Mouse (Mus musculus): ENCODE data around the gene 9130213A22Rik.

The 9130213A22Rik gene

DNA sequence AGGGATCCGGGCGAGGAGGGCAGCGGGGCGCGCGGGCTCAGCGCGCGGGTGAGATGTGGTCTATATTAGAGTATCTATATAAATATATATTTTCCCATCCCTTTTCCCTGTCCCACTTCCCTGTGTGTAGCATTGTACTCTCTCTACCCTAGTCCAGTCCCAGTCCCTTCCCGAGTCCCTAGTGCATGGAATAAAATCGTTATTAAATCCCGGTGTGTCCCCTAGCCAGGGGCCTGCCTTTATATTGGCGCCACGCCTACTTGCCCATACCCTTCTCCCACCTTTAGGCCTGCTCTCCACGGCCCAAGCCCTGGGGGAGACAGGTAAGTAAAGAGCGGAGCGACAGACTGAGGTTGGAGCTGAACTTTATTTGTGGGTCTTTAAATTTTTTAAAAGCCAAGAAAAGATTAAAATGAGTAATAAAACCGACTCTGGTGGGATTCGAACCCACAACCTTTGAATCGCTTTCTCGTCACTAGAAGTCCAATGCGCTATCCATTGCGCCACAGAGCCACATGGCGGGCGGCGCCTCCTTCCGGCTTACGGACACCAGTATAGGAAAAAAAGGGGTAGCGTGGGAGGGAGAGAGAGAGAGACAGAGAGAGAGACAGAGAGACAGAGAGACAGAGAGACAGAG lies 785 bp upstream of the 9130213A22Rik start:
- DNase-seq = peak; percentile 93

DNA sequence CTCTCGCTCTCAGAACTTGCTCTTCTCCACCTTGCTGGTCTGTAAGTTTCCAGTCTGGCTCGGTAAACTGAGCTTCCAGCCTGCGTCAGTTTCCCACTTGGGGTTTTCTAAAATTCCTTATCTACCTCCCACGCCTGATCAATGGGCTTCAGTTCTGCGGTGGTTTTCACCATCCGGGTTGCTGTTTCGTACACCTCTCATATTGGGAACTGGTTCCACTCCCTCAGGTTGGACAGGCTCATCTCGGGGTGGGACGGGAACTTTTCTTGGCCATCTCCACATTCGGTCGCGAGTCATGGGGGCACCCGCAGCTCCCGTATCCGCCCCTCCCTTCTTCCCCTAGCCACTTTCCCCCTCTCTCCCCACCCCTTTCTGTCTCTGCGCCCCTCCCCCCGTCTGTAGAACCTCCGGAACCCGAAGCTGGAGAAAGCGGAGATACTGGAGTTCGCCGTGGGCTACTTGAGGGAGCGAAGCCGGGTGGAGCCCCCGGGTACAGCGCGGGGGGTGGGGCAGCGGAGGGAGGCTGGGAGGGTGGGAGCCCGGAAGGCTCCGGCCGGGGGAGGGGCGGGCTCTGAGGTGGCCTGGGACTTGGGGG lies 551 bp downstream of the 9130213A22Rik start:
- peak; percentile 66 for DNase-seq

DNA sequence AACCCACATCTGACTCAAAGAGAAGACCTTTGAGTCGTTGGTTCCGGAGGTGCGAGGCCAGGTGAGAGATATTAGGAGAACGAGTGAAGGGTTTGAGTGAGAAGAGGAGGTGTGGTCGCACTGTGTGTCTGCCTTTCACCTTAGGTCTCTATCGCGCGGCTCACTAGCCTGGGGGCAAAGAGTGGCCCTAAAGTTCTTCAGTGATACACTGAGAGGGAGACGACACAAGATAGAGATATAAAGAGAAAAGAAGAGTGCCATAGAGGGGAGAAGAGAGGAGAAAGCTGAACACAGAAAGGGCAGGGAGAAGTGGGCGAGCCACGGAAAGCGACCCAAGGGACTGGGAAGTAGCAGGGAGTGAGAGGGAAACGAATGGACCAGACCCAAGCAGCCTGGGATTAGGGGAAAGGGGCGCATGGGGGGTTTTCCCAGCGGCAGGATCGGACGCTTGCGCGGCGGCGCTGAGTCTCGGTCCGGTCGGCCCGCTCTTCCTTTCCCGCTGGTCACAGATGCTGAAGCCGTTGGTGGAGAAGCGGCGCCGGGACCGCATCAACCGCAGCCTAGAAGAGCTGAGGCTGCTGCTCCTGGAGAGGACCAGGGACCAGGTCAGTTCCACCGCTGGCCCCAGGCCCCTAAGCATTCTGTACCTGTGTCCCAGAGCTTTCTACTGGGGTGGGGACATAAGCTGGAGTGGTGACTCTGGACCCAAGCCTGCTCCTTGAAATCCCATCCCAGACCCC lies 1.2 kb downstream of the 9130213A22Rik start:
- no peak for DNase-seq

DNA sequence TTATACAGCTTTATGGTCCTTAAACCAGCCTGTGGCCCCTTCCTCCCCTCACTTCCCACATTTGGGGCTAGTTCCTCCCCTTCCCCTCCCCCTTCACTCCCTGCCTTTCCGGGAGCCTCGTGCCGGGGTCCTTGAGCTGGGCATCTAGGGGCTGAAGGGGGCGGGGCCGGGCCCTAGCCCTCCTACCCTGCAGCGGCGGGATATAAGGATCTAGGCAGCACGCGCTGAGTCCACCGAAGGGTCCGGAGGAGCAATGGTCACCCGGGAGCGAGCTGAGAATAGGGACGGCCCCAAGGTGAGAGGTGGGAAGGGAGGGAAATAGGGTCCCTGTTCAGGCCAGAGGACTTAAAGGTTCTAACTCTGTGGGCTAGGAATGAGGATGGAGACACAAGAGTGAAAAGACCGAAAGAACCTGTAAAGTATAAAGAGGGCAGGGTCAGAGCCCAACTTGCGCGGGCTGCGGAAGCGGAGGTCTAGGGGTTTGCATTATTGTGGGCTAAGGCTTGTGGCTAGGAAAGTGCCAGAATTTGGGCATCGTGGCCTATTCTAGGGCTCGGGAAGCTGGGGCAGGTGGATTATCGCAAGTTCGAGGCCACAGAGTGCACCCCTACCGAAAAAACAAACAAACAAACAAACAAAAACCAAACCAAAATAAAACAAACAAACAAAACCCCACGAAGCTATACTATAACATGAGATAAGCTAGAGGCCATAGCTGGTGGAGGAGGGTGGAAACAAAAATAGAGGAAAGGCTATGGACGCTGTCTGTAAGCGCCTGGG lies 2.0 kb downstream of the 9130213A22Rik start, which contains the start of gene Hes7:
Gene Hes7, plus strand, starts transcription at position 184 of the 780 bp plus-strand sequence.
- DNase-seq = peak; percentile 69

DNA sequence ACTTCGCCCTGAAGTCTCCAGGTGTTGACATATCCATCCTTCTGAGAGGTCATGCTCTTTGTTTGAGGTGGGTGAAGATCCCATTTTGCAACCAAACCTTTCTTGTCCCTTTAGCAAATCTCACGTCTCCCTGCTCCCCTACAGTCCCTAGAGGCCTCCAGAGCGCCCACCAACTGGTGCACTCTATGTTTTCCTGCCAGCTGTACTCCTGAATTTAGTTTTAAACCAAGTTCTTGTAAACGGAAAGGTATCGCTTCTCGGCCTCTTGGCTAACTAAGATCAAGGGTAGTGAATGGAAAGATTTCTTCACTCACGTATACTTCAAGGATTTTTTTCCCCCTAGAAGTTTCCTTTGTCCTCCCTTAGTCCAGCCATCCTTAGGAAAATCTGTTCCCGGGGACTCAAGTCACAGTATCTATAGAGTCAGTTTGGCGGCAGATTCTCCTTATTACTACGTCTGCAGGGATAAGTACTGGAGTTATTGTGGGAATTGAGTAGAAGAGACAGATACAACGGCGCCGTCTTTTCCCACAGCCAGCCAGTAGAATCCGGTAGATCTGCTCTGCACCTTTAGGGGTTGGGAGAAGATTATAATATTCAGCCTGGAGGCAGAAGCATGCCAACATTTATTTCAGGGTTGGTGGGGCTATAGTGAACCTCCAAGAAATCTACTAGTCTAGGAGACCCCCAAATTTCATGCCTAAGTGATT lies 2.8 kb downstream of the 9130213A22Rik start:
- DNase-seq = no peak

DNA sequence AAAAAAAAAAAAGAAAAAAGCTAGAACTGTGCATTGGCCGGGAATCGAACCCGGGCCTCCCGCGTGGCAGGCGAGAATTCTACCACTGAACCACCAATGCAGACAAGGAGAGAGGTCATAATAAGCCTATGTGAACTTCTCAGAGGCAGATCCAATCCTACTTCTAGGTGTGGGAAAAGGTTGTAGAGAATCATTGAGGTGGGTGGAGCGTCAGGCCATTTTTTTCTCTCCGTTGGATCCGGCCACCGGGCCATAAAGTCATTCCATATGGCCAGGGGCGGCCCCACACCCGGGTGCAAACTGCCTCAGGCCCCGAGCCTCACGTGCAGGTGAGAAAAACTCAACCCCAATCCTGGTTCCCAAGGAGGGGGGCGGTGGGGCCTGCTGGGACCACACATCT lies 3.6 kb downstream of the 9130213A22Rik start:
- peak; percentile 85 for DNase-seq

DNA sequence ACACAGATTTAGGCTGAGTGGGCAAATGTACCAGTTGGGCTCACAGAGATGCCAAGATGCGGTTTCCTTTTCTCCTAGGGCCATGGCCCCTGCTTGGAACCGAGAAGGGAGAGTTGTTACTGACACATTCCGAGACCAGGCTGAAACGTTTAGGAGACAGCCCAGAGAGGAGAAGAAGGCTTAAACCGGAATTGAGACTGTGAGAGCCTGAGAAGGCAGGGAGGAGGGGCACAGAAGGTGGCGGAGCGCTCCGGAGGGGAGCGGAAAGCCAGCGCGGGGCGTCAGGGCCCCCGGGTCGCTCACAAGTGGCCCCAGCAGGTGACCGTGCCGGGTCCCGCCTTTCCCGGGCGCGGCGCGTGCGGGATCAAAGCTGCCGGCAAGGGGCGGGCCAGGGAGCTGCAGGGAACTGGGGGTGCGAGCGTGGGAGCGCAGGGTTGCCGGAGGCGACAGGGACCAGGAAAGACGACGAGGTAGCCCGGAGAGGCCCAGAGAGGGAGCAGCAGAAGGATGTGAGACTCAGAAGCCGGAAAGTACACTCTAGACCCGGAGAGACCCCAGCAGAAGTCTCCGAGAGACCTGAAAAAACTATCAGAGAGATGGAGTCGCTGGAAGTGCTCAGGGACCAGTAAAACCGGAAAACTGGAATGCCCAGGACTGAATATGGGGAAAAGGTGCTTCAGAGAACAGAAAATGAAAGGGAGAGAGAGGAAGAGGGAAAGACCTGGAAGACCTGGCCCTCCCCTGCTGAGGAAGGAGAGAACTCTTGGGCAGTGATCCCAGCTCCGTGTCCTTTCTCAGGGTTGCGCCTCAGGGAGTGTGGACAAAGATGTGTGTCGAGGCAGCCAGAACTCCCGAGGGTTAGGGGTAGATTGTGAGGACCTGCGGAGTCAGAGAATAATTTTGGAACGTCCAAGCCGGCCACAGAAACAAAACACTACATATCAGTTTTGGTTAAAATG lies 4.4 kb downstream of the 9130213A22Rik start:
- peak; percentile 73 for DNase-seq

DNA sequence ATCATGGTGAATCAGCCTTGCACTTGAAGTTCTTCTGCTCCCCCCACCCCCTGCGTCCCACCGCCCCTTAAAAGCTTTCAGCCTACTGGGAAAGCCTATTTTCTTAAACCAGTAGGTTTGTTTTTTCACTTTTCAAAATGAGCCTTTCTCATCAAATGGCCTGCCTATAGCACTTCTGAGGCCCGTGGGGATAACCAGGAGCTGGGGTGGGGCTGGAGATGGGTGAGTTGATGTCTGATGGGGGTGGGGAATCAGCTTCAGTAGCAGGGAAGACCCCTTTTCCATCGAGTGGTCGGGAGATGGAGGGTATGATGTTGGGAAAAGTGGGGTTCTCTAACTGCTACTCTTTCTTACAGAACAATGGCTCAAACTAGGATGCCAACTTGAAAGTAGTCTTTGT lies 5.5 kb downstream of the 9130213A22Rik start:
- DNase-seq = peak; percentile 31

DNA sequence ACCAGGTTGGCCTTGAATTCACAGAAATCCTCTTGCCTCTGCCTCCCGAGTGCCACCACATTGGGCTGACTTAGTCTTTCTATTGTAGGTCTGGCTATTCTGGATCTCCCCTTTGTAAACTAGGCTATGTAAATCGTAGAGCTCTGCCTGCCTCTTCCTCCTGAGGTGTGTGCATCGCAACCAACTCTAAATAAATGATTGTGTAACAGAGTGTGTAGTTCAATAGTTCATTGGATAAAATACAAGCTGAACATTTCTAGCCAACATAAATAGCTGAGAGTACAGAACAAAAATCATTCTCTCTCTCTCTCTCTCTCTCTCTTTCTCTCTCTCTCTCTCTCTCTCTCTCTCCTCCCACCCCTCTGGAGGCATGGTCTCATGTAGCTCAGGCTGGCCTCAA lies 7.8 kb downstream of the 9130213A22Rik start:
- DNase-seq = no peak

DNA sequence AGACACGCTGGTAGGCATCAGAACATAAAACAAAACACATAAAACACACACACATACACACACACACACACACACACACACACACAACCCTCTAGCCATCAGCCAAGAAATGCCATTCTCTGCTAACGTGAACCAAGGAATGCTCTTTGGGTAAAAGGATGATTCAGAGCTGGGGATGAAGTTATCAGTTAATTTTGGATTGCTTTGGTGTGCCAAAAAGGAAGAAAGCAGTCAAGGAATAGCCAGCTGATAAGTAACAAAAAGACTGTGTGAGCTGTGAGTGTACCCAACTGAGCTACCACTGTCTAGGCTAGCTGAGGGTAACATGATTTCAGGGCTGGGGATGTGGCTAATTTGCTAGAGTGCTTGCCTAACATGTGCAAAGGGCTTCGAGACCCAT lies 8.4 kb downstream of the 9130213A22Rik start:
- peak; percentile 8 for DNase-seq

DNA sequence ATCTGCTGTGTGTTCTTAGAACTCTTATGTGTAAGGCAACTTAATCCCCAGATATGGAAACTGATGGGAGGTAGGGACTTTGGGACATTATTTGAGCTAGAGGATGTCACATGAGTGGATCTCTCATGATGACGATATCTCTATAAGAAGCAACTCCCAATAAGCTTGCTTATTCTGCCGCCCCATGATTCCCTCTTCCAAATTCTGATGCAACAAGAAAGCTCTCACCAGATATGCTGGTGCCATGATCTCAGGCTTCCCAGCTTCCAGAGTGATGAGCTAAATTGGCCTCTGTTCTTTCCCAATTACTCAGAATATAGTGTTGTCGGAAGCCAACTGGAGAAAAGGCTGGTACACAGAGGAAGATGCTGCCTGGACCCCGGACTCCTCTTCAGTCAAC lies 10.5 kb downstream of the 9130213A22Rik start:
- DNase-seq = no peak

DNA sequence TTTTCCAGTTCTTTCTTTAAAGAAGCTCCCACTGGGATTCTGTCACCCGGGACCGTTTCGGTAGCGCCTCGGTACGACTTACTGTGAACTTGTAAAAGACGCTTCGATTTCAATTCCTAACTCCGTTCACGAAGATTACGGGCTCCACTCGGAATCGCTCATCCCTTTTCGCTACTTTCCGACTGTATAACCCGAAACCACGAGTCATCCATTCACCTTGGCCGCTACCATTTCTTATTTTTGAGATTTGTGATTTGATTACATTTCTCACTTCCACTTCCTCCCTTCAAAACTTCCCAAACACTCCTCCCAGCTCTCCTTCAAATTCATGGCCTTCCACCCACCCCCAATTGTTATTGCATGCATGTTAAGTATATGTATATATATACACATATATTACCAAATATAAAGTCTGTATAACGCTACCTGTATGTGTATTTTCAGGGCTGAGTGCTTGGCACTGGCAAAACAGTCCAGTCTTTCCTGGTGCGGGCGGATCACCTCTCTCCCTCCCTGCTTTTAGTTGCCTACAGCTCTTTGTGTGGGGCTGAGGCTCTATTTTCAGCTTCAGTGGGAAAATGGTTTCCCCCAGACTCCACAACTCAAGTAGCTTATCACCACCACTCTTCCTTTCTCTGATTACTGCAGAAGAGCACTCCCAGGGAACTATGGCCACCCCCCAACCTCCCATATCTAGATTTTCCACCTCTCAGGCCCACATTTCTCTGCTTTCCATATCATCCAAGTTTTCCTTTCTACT lies 11.2 kb downstream of the 9130213A22Rik start:
- DNase-seq = no peak

DNA sequence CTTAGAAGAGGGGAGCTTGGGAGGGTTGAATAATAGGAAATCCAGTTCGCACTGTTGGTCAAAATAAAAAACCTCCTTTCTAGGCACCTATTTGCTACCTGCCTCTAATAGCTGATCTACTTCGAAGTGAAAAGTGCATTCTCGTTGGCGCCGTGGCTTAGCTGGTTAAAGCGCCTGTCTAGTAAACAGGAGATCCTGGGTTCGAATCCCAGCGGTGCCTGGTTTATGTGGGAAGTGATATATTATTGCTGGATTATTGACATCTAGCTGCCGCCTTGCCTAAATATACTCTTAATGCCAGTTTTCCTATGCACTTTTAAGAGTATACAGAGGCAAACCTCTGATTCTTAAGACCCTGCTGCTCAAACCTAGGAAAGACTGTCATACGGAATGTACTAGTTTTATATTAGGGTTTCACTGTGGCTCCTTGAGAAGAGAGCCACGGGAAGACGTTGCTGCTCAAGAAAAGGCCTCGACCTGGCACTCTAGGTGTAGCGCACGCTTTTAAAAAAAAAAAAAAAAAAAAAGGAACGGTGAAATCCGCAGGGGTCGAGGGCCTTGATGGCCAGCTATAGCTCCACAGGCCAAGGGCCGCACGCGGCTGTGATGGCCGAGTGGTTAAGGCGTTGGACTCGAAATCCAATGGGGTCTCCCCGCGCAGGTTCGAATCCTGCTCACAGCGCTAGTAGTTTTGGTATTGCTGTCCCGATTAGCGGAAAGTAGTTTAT lies 11.9 kb downstream of the 9130213A22Rik start:
- DNase-seq = peak; percentile 83

DNA sequence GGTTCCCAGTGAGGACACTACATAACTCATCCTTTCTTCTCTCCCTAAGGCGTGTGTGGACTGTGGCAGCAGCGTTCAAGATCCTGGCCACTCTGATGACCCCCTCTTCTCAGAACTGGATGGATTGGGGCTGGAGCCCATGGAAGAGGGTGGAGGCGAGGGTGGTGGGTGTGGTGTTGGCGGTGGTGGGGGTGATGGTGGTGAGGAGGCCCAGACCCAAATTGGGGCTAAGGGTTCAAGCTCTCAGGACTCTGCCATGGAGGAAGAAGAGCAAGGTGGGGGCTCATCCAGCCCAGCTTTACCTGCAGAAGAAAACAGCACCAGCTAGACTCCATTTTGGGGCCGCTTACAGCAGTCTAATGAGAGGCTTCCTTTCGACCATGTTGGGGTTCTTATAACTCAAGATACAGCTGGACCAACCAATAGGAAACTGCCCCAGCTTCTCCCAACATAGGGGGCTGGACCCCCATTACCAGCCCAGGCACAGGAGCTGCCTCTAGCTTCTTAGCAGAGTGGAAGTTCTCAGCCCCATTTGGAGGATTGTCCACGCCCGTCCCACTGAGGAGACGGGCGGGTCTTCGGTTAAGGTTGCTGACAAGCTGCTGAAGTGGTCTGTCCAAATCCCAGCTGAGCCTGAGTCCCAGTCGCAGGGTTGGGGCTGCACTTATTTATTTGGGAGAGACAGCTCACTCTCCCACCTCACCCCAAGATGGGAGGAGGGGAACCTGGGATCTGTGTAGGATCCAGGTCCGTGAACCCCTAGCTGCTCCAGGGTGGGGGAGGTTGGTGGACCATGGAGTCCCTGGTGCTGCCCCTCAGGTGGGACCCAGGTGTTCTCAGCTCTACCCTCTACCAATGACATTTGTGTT lies 13.1 kb downstream of the 9130213A22Rik start:
- peak; percentile 54 for DNase-seq

DNA sequence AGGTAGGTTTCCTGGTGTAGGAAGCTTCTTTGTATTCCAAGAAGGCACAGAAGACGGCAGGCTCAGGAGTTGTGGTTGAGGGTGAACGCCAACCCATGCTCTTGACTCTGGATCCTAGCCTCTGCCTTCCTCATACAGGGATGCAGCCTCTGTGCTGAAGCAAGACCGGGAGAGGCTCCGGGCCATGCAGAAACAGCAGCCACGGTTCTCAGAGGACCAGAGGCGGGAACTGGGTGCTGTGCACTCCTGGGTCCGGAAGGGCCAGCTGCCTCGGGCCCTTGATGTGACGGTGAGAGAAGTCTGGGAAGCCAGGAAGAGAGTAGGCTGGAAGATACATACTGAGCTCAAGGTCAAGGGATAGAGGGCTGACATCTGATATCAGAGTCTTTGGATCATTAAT lies 14.2 kb downstream of the 9130213A22Rik start:
- no peak for DNase-seq

DNA sequence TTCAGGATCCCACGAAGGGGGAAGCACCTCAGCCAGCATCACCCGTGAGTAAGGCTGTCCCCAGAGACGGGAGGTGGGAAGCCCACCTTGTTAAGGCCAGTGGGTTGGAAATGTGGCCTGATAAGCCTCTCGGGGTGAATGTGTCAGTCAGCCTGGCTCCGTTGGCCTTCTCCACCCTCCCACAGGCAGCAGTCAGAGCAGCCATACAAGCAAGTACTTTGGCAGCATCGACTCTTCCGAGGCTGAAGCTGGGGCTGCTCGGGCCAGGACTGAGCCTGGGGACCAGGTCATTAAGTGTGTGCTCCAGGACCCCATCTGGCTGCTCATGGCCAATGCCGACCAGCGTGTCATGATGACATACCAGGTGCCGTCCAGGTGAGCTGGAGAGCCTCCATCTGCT lies 14.7 kb downstream of the 9130213A22Rik start:
- no peak for DNase-seq

DNA sequence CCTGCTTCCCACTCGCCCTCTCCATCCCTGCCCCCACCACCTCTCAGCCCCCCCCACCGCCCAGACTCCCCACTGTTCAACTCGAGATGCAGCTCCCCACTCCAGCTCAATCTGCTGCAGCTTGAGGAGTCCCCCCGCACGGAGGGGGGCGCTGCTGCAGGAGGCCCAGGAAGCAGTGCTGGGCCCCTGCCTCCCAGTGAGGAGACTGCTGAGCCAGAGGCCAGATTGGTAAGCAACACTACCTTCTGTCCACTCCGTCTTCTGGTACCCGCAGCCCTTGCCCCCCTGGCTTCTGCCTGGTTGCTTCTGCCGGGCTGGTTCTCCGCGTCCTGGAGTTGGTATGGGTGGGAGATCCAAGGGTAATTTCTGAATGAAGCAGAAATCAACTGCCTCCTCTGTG lies 15.5 kb downstream of the 9130213A22Rik start:
- DNase-seq = peak; percentile 53

DNA sequence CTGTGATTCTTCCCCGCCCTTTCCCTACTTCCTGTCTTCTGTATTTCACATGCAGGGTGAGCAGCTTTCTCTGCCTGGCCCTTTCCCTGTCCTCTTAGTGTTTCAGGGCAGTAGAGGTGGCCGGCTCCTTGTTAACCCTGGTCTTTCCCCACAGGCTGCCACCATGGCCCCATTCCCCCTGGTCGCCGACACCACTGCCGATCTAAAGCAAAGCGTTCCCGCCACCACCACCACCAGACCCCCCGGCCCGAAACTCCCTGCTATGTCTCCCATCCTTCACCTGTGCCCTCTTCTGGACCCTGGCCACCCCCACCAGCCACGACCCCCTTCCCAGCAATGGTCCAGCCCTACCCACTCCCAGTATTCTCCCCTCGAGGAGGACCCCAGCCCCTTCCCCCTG lies 16.1 kb downstream of the 9130213A22Rik start:
- DNase-seq = no peak

DNA sequence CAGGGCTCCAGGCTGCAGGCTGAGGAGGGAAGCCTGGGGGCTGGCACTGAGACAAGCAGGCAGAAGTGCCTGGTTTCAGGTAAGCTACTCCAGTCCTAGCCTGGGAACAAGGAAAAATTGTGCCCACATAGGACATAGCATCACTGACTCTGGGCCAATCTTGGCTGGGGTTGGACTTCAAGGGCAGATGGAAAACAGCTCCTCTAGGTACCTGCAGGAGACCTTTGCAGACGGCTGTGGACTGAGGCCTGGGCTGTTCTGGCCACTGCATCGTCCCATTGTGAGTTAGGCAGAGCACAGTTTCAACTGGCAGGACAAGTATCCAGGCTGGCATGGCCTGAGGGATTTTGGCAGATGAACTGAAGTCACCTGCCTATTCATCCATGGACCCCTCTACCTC lies 16.6 kb downstream of the 9130213A22Rik start:
- DNase-seq = no peak

All from cerebellum, adult 11-12 months (tissue).